Mouse (Mus musculus): ENCODE data around the gene Nomo1.

Nomo1 gene

GRCm38 (mm10) chr7:46033109-46033869 is at the start of gene Nomo1:
Gene Nomo1 (plus strand): TSS chr7:46033698.
- peak; percentile 96 for DNase-seq

DNA sequence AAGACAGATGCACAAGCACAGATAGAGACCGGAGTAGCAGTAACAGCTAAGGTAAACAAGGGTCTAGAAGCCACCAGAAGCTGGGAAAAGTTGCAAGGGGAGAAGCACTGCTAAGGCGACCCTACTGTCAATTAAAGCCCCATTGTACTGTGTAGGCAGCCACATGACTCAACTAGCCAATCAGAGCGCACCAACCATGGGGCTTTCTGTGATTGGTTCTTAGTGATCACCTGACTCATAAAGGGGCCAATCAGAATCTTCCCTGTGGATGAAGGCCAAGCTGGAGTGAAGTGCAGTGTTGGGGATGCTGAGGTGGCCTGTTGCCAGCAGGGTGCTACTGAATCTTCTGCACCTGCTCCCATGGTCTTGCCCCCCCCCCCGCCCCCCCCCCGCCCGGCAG is 46.6 kb upstream of the Nomo1 start:
- no peak for DNase-seq

GRCm38 (mm10) chr7:45988344-45988743 is 45.2 kb upstream of the Nomo1 start:
- no peak for DNase-seq

GRCm38 (mm10) chr7:45992470-45992869 is 41.0 kb upstream of the Nomo1 start:
- no peak for DNase-seq

DNA sequence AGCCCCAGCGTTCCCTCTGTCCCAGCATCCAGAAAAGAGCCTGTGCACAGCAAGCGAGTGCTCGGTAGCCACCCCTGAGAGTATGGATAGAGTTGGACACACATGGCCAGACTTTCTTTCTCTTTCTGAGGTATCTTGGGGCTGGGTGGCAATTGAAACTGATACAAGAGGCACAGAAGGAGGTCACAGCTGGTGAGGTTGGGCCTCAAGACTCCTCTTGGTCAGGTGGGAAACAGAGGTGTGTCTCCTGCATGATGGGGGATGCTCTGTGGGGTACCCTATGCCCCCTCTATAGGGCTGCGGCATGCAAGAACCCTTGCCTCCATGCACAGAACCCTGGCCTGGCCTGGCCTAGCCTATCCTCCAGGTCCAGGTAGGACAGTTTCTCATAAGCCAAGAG is 32.9 kb upstream of the Nomo1 start:
- no peak for DNase-seq

- DNase-seq, result no peak
Observed at GRCm38 (mm10) chr7:46002748-46003147, 30.8 kb upstream of the Nomo1 start.

- peak; percentile 70 for DNase-seq
Observed at GRCm38 (mm10) chr7:46009578-46009977, 23.9 kb upstream of the Nomo1 start.

DNA sequence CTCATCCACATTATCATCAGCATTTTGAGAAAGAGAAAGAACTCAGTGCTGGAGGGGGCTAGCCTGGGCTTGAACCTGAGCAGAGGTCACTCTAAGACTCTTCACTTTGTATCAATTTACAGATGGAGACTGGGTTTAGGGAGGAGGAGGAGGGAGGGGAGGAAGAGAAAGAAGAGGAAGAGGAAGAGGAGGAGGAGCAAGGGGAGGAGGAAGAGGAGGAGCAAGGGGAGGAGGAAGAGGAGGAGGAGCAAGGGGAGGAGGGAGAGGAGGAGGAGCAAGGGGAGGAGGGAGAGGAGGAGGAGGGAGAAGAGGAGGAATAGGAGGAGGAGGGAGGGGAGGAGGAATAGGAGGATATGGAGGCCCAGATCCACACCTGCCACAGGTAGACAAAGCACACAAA is 21.4 kb upstream of the Nomo1 start:
- DNase-seq, result no peak

GRCm38 (mm10) chr7:46013266-46014010 is 20.1 kb upstream of the Nomo1 start:
- DNase-seq, result peak; percentile 60

DNA sequence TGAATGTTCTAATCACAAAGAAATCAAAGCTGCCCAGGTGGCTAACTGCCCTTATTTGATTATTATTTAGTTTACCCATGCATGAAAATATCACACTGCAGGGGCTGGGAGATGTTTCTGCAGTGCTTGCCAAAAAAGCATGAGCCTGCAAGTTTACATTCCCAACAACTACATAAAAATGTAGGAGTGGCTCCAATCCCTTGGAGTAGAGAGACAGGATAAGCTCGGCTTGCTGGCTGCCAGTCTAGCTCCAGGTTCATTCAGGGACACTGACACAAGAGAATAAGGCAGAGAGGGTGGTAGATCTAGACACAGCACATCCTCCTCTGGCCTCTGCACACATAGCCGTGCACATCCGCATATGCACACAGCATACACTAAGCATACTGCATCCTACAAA is 13.9 kb upstream of the Nomo1 start:
- peak; percentile 30 for DNase-seq

GRCm38 (mm10) chr7:46021951-46022350 is 11.5 kb upstream of the Nomo1 start:
- DNase-seq, result no peak

DNA sequence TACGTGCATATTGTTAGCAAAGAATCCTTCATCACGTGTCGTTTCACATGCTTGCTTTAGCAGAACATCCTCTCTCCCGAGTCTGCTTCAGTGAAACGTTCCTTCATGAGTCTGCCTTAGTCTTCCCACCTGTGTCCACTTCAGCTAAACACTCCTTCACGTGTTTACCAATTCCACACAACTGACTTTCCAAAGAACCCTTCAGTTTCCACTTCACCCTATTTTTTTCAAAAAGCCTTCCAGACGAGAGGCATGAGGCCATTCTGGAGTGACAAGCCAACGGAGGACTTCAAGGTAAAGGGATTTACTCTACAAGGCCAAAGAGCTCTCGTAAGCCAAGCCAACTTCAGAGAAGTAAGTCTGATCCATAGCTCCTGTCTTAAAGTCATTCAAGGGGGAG is 8.1 kb upstream of the Nomo1 start:
- DNase-seq, result no peak

DNA sequence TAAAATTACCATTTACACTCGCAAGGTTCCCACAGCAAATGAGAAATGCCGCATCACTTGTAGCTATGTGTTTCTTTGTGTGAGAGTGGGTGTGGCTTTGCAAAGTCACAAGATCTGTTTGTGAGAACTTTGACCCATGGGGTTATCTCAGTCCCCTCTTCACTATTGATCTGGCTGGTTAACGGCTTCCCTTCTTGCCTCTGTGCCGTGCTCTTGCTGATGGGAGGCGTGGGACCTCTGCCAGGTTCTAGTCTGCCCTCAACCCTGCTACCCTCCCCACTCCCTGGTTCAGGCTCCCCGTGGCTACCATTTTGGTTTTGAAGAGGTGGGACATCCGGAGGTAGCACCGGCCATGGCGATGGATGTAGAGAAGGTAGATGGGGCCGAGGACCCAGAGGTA is 4.8 kb upstream of the Nomo1 start:
- DNase-seq, result no peak

DNA sequence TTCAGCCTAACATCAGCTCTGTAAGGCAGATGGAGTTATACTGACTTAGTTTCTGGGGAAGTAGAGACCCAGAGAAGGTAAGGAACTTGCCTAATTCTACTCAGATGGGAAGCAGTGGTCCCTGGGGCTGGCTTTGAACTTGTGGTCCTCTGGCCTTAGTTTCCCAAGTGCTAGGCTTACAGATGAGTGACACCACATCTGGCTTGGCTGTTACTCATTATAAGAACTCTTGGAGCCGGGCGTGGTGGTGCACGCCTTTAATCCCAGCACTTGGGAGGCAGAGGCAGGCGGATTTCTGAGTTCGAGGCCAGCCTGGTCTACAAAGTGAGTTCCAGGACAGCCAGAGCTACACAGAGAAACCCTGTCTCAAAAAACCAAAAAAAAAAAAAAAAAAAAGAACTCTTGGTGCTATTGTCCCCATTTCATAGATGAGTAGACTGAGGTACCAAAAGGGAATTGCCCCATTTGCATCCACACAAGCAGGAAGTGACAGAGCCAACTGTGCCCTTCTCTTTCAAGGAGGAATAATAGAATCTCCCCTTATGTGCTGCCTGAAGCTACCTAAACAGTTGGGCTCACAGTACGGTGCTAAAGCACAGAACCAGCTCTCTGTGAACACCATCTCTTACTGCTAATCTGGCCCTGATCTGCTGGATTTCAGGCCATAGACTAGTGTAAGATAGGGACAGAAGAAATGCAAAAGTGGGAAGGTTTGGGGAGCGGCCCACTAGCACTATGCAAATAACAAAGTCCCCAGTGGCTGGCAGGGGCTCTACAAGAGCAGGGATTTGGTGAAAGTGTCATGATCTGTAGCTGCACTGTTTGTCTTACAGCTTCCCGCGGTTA is 4.0 kb upstream of the Nomo1 start:
- no peak for DNase-seq

DNA sequence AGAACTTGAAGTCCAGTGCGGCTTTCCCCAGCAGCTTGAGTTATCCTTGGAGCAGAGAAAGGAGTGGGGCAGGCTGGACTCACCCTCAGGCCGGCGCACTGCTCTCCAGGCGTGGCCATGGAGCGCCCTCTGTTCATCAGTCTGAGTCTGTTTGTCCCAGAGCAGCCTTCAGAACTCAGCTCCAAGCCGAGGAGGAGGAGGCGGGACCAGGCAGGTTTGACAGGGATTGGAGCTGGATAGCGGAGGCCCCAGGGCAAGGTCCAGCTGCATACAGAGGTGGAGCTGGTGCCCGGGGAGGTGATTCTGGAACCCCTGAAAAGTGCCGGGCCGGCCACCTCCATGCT is 3.4 kb upstream of the Nomo1 start, which contains the start of gene Abcc6:
Gene Abcc6 (minus strand): TSS at position 158 of the 344 bp plus-strand sequence.
- DNase-seq, result no peak

DNA sequence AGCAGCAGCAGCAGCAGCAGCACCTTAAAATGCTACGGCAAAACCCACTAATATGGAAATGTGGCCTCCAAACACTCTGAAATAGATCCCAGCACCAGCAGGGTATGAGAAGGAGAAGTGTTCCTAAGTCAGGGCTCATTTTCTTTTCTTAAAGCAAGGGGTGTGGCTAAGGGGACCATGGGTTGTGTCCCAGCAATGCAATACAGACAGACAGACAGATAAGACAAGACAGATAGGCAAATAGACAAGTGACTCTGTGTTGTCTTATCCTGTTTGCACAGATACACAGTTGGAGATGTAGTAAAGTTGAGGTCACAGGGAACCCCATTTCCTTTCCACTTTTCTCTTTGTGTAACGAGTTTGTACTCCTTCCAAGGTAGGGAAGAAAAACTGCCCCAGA is 2.4 kb upstream of the Nomo1 start:
- DNase-seq, result no peak

DNA sequence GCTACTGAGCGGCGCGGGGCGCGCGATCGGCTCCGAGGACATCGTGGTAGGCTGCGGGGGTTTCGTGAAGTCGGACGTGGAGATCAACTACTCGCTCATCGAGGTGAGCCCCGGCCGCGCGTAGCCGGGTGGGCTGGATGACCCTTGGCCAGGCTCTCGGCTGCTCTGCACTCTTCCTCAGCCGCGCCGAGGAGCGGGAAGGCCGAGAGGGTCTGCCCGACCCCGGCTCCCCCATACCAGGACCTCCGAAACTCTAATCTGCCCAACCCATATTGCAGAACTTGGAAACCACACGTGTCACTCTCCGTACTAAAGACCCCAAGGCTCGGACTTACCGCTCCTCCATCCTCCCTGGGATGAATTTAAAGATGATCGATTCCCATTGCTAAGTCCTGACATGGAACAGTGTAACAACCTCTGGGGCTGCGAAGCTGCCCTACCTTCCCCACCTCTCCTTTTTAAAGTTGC is 406 bp downstream of the Nomo1 start:
- no peak for DNase-seq

DNA sequence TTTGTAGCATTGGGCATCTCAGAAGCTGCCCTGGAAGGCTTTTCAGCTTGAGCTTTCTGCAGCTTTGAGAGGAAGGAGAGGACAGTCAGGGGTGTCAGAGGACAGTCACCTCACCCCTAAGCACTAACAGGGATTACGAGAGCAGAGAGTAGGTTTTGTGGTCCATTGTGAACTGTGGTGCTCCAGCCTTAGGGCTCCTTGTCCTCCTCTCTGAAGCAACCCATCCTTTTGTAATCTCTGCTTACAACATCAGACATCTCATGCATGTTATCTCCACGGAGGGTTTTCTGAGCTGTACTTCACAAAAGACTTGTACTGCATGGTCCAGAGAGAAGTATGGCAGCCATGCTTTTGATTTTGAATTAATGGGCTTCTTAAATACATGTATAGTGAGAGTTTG is 1.5 kb downstream of the Nomo1 start:
- DNase-seq, result no peak

DNA sequence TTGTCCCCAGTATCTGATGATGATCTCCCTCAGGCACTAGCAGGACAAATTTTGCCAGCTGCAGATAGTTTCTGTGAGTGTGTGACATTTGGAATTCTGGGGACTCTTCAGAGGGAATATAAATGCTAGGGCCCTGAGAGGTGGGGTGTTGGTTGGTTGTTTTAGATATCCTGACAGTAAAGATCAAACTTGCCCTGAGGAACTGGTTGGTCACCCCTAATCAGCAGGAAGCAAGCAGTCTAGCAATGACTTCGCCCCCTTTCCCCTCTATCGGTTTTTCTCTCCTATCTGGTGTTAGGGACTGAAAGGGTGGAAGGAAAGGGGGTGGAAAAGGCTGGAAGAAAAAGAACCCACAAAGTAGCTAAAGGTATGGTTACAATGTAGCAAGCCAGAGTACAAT is 2.0 kb downstream of the Nomo1 start:
- DNase-seq, result no peak

DNA sequence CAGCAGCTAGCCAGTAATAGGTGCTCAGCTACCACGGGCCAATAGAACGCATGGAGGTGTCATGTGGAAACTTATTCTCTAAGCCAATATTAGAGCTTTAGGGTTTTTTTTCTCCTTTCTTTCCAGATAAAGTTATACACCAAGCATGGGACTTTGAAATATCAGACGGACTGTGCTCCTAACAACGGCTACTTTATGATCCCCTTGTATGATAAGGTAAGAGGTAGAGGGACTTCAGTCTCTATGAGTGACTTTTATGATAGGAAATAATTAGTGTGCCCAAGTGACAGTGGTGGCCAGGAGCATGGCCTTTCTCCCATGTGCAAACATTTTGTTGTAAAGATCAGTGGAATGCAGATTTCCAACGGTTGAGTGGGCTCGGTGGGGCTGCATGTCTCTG is 3.9 kb downstream of the Nomo1 start:
- no peak for DNase-seq

GRCm38 (mm10) chr7:46039873-46040272 is 6.4 kb downstream of the Nomo1 start:
- no peak for DNase-seq

GRCm38 (mm10) chr7:46044106-46044505 is 10.6 kb downstream of the Nomo1 start:
- no peak for DNase-seq

GRCm38 (mm10) chr7:46045882-46046281 is 12.4 kb downstream of the Nomo1 start:
- DNase-seq, result no peak

Measured in right cerebral cortex, adult 18-20 months (tissue).